Mouse (Mus musculus) embryonic fibroblast, embryonic 13.5 days (primary cell): Measurements from ENCODE around the gene Wbp2.

Experiments
- CTCF ChIP-seq: IDR thresholded peaks from 2 replicates; pipeline ENCODE4 v1.5.1; 2011; ENCODE audit warnings: mild to moderate bottlenecking, control low read depth, low read length, moderate library complexity, borderline replicate concordance; ENCODE audit not compliant: insufficient read depth
- POLR2A ChIP-seq: IDR thresholded peaks from 2 replicates; pipeline ENCODE4 v1.6.1; 2011; ENCODE audit warnings: low read depth, mild to moderate bottlenecking, control low read depth, low read length, moderate library complexity

GRCm38 (mm10) chr11:116095573-116095972 lies 8.8 kb upstream of the Wbp2 start:
- TF ChIP-seq CTCF (no peak), POLR2A (no peak)
